Mouse (Mus musculus): ENCODE data around the gene Catsper4. TPM values are rescaled to one million over a fixed set of nuclear protein-coding genes. Genes with fewer than 3 reads are reported as not detected.

Catsper4 gene
- polyA plus RNA-seq, 1 experiment from 2014 or later: not detected

DNA sequence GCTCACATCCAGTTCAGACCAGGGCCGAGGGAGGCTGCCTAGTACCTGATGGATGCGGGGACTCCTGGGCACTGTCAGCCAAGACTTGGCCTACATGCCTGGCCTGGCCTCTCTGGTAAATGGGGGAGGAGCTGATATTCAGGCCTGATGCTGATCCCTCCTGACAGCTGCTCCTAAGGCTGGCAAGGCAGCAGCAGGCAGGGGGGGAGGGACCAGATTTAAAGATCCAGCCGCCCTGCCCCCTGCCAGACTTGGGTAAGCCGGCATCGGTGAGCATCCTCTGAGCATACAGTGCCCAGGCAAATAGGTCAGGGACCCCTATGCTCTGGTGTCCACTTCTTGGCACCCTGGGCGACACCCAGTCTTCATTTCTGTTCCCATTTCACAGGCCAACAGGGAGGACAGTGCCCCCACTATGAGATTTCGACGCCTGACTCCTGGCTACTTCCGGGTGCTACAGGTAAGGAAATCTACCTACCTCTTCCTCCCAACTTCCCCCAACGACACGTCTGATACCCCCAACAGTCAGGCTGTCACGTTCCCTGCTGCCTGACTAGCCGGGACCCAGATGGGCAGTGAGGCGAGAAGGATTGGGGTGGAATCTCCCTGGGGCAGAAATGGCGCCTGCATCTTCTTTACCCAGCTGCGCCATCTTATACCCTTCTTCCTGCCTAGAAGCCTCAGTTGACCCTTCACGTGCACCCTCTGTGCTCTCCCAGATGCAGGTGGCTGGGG is 16.5 kb upstream of the Catsper4 start, which contains the start of gene E130218I03Rik:
TSS of gene E130218I03Rik (plus strand) at position 147 of the 735 bp plus-strand sequence.
- no peak within 1 kb of the TSS for H3K27ac ChIP-seq (ENCODE audit: low read depth, low read length)
- 94% methylated on average over 17 of the region's 17 CpGs for WGBS
- H3K4me3 ChIP-seq (ENCODE audit: low read depth, low read length): peak within 1 kb of the TSS; percentile 89; the same call in 1 of the 2 replicates
- peaks cover 13% of the 10 kb centered on the region for H3K4me1 ChIP-seq (ENCODE audit: control insufficient read depth, insufficient read depth, low read length)
- ATAC-seq (ENCODE audit: low FRiP score): no peak
- no peaks in the 10 kb centered on the region for H3K36me3 ChIP-seq (ENCODE audit: control insufficient read depth, insufficient read depth, low read length)
- peak; percentile 62 for DNase-seq (ENCODE audit: low spot score, missing footprints)
- no peaks in the 10 kb centered on the region for H3K9me3 ChIP-seq (ENCODE audit: control insufficient read depth, low read length)
- peaks cover 4% of the 10 kb centered on the region; the same call in 1 of the 2 replicates for H3K27me3 ChIP-seq (ENCODE audit: control insufficient read depth, insufficient read depth, low read length)
- peak within 1 kb of the TSS; percentile 82; the same call in 1 of the 2 replicates for H3K9ac ChIP-seq (ENCODE audit: low read length)
- peak within 1 kb of the TSS; percentile 96 for H3K4me2 ChIP-seq

DNA sequence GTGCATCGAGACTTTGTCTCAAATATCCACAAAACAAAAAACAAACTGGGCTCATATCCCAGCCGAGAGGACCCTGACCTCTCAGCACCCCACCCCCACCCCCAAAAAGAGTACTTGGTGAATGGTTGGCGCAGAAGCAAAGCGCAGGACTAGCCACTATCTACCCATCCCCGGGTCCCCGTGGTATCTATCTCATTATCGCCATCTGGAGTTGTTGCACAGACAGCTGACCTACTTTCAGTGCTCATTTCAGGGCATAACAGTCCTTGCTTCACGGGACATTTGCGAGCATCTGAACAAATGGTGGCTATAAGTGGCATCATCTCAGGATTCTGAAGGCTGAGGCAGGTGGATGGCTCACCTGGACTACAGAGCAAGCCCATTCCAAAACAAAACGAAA is 11.5 kb upstream of the Catsper4 start:
- Histone ChIP-seq H3K4me1 (ENCODE audit: control insufficient read depth, insufficient read depth, low read length) (no peaks in the 10 kb centered on the region), H3K4me3 (ENCODE audit: low read depth, low read length) (no peak overlapping the region), H3K9ac (ENCODE audit: low read length) (no peak overlapping the region), H3K36me3 (ENCODE audit: control insufficient read depth, insufficient read depth, low read length) (no peaks in the 10 kb centered on the region), H3K27ac (ENCODE audit: low read depth, low read length) (no peak overlapping the region), H3K27me3 (ENCODE audit: control insufficient read depth, insufficient read depth, low read length) (peaks cover 7% of the 10 kb centered on the region; the same call in 1 of the 2 replicates), H3K9me3 (ENCODE audit: control insufficient read depth, low read length) (no peaks in the 10 kb centered on the region), H3K4me2 (no peak overlapping the region)
- DNase-seq (ENCODE audit: low spot score, missing footprints) (no peak), ATAC-seq (ENCODE audit: low FRiP score) (no peak)
- WGBS: 13% methylated on average over 10 of the region's 10 CpGs

DNA sequence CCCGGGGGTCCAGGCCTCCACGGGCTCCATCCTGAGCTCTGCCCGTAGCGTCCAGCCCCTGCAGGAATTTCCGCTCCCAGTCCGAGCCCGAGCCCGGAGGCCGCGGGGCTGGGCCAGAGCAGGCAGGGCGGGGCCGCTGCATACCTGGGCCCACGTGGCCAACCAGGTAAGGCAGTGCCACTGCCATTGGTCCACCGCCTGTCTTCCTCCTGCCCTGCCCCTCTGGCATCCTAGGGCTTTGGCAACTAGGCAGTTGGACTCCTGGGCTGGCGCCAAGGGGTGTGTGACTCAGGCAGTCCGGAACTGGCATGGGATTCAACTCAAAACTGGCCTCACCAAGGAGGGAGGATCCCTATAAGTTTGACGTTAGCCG is 11.1 kb upstream of the Catsper4 start, which contains the start of gene Cnksr1:
TSS of gene Cnksr1 (minus strand) at position 121 of the 373 bp plus-strand sequence.
- ATAC-seq (ENCODE audit: low FRiP score) (no peak), DNase-seq (ENCODE audit: low spot score, missing footprints) (no peak)
- H3K4me1 ChIP-seq (ENCODE audit: control insufficient read depth, insufficient read depth, low read length): no peaks in the 10 kb centered on the region
- H3K4me2 ChIP-seq: no peak within 1 kb of the TSS
- WGBS: 3% methylated on average over 18 of the region's 18 CpGs
- no peak within 1 kb of the TSS for H3K4me3 ChIP-seq (ENCODE audit: low read depth, low read length)
- H3K27ac ChIP-seq (ENCODE audit: low read depth, low read length): no peak within 1 kb of the TSS
- H3K36me3 ChIP-seq (ENCODE audit: control insufficient read depth, insufficient read depth, low read length): no peaks in the 10 kb centered on the region
- peaks cover 7% of the 10 kb centered on the region; the same call in 1 of the 2 replicates for H3K27me3 ChIP-seq (ENCODE audit: control insufficient read depth, insufficient read depth, low read length)
- no peak within 1 kb of the TSS for H3K9ac ChIP-seq (ENCODE audit: low read length)
- no peaks in the 10 kb centered on the region for H3K9me3 ChIP-seq (ENCODE audit: control insufficient read depth, low read length)

DNA sequence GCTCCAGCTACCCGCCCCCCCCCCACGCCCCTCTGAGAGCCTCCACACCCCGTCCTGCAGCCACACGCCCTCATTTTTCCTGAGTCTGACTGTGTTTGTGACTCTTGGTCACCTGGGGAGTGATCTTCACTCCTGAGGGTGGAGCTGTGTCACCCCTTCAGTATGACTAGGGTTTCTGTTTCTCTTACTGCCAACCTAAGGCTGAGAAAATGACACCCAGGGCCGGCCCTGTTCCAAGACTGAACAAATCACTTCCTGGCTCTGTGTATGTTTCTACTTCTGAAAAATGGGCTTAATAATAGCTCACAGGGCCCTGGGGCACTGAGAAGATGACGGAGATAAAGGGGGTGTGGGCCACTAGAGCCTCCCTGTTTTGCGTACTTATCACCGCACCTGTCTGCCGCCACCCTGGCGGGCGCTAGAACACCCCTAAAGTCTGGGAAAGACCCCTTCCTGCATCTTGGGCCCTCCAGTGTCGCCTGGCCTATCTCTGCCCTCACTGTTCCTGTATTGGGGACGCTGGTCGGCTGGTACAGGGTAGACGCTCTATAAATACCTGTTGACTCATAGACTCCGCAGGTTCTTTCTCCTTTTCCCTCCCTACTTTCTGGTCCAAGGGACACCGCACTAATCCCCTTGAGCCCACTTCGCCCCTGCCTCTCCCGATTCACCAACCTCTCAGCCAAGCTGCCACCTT is 10.5 kb upstream of the Catsper4 start:
- Histone ChIP-seq H3K27ac (ENCODE audit: low read depth, low read length) (no peak overlapping the region), H3K9ac (ENCODE audit: low read length) (no peak overlapping the region), H3K4me1 (ENCODE audit: control insufficient read depth, insufficient read depth, low read length) (no peaks in the 10 kb centered on the region), H3K27me3 (ENCODE audit: control insufficient read depth, insufficient read depth, low read length) (peaks cover 7% of the 10 kb centered on the region; the same call in 1 of the 2 replicates), H3K36me3 (ENCODE audit: control insufficient read depth, insufficient read depth, low read length) (no peaks in the 10 kb centered on the region), H3K9me3 (ENCODE audit: control insufficient read depth, low read length) (no peaks in the 10 kb centered on the region), H3K4me3 (ENCODE audit: low read depth, low read length) (no peak overlapping the region), H3K4me2 (no peak overlapping the region)
- WGBS: 25% methylated on average over 19 of the region's 19 CpGs
- ATAC-seq (ENCODE audit: low FRiP score) (no peak), DNase-seq (ENCODE audit: low spot score, missing footprints) (no peak)

DNA sequence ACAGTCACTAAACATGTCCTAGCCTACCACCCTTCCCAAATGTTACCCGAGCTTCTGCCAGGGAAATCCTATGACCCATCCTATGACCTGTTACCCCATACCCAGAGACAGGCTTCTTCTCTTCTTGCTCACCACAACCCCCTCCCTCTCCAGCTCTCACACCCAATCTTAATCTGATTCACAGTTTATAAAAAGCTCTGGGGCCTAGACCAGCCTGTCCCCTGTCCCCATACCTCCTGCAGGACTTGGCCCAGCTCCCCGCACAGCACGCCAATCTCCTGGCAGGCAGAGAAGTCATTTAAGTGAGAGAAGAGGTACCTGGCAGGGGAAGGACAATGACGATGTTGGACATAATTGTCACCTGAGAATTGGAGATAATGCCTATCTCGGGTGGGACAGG is 7.7 kb upstream of the Catsper4 start:
- Histone ChIP-seq H3K9me3 (ENCODE audit: control insufficient read depth, low read length) (no peaks in the 10 kb centered on the region), H3K27ac (ENCODE audit: low read depth, low read length) (no peak overlapping the region), H3K4me1 (ENCODE audit: control insufficient read depth, insufficient read depth, low read length) (no peaks in the 10 kb centered on the region), H3K36me3 (ENCODE audit: control insufficient read depth, insufficient read depth, low read length) (no peaks in the 10 kb centered on the region), H3K4me3 (ENCODE audit: low read depth, low read length) (no peak overlapping the region), H3K27me3 (ENCODE audit: control insufficient read depth, insufficient read depth, low read length) (peaks cover 7% of the 10 kb centered on the region; the same call in 1 of the 2 replicates), H3K9ac (ENCODE audit: low read length) (no peak overlapping the region), H3K4me2 (no peak overlapping the region)
- DNase-seq (ENCODE audit: low spot score, missing footprints) (no peak), ATAC-seq (ENCODE audit: low FRiP score) (no peak)
- WGBS: 81% methylated on average over 5 of the region's 5 CpGs

DNA sequence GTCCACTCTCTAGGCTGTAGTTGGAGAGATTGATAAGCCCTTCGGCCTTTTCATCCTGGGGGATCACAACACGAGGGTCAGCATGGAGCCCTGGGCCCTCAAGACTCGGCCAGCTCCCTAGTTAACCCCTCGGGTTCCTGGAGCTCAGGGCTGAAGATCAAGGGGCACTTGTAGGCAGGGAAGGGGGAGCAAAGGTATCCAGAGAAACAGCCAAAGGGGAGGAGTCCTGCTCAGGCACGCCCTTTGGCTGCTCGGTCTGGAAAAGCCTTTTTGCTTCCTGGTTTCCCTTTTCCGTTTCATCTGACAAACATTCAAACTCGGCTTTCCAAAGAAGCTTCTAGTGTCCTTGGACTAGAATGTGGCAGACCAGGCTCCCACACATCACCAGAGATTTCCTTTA is 3.2 kb upstream of the Catsper4 start:
- Histone ChIP-seq H3K27ac (ENCODE audit: low read depth, low read length) (no peak overlapping the region), H3K36me3 (ENCODE audit: control insufficient read depth, insufficient read depth, low read length) (no peaks in the 10 kb centered on the region), H3K27me3 (ENCODE audit: control insufficient read depth, insufficient read depth, low read length) (no peaks in the 10 kb centered on the region), H3K4me1 (ENCODE audit: control insufficient read depth, insufficient read depth, low read length) (no peaks in the 10 kb centered on the region), H3K9me3 (ENCODE audit: control insufficient read depth, low read length) (no peaks in the 10 kb centered on the region), H3K4me3 (ENCODE audit: low read depth, low read length) (no peak overlapping the region), H3K9ac (ENCODE audit: low read length) (no peak overlapping the region), H3K4me2 (no peak overlapping the region)
- ATAC-seq (ENCODE audit: low FRiP score): no peak
- 40% methylated on average over 8 of the region's 8 CpGs for WGBS
- DNase-seq (ENCODE audit: low spot score, missing footprints): no peak

DNA sequence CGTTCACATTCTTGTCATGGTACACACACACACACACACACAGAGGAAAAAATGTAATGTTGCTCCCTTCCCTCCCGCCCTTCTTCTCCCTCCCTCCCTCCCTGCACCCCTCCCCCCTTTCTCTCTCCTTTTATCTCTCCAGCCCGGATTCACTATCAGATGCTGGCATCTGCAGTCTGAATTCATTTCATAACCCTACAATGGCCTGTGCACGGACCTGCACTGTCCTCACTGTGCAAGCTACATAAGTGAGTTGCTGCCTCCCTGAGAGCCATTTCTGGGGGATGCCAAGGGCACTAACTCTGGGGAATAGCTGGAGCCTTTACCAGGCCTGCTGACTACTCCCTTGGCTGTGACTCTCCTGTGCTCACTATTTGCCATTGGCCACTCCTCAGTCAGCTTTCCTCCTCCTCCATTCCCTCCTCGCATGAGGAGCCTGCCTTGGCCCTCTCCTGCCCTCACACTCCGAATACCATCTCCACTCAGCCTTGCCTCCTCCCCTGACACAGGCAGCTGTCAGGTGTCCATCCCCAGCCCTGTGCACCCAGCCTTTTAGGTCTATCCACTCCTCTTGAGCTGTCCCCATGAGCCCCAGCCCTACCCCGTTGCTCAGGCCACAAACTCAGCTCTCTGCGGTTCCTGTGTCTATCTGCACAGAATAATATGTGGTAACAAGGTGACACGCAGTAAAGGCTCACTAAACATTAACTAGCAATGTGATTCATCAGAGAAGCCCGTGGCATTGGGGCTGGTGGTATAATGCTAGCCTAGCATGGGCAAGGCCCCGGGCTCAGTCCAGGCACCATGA is 4.2 kb downstream of the Catsper4 start:
- Histone ChIP-seq H3K36me3 (ENCODE audit: control insufficient read depth, insufficient read depth, low read length) (no peaks in the 10 kb centered on the region), H3K4me2 (no peak overlapping the region), H3K4me1 (ENCODE audit: control insufficient read depth, insufficient read depth, low read length) (no peaks in the 10 kb centered on the region), H3K9me3 (ENCODE audit: control insufficient read depth, low read length) (no peaks in the 10 kb centered on the region), H3K4me3 (ENCODE audit: low read depth, low read length) (no peak overlapping the region), H3K27ac (ENCODE audit: low read depth, low read length) (no peak overlapping the region), H3K9ac (ENCODE audit: low read length) (no peak overlapping the region), H3K27me3 (ENCODE audit: control insufficient read depth, insufficient read depth, low read length) (no peaks in the 10 kb centered on the region)
- no peak for ATAC-seq (ENCODE audit: low FRiP score)
- no peak for DNase-seq (ENCODE audit: low spot score, missing footprints)
- WGBS: 70% methylated on average over 11 of the region's 11 CpGs

DNA sequence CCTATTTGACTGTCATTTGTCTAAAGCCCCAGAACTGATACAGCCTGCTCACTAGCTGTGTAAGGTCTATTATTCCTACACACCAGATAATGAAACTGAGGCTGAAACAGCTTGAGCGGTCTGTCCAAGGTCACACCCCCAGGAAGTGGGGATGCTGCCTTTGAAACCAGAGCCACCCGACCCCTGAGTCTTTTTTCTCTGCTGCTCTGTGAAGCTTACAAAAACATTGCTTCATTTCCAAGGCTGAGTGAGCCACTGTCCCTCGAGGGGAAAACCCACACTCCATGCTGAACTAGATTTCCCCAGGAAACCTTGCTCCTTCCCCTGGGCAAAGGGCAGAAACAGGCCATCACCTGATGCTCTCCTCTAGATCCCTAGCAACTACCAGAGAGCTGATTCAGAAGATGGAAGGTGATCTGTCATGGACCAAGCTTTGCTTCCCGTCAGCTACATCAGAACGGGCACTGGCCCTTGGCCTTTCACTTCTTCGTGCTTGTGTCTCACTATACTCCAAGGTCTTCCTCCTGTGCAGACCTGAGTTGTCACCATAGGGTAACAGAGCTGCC is 20.6 kb downstream of the Catsper4 start:
- Histone ChIP-seq H3K9me3 (ENCODE audit: control insufficient read depth, low read length) (no peaks in the 10 kb centered on the region), H3K9ac (ENCODE audit: low read length) (no peak overlapping the region), H3K27ac (ENCODE audit: low read depth, low read length) (no peak overlapping the region), H3K27me3 (ENCODE audit: control insufficient read depth, insufficient read depth, low read length) (no peaks in the 10 kb centered on the region), H3K4me2 (no peak overlapping the region), H3K4me1 (ENCODE audit: control insufficient read depth, insufficient read depth, low read length) (no peaks in the 10 kb centered on the region), H3K36me3 (ENCODE audit: control insufficient read depth, insufficient read depth, low read length) (no peaks in the 10 kb centered on the region), H3K4me3 (ENCODE audit: low read depth, low read length) (no peak overlapping the region)
- ATAC-seq (ENCODE audit: low FRiP score): no peak
- DNase-seq (ENCODE audit: low spot score, missing footprints): no peak
- 69% methylated on average over 6 of the region's 6 CpGs for WGBS
